Comparison of ENCODE assay signal across 8 mouse cellular contexts in the genomic region with DNA sequence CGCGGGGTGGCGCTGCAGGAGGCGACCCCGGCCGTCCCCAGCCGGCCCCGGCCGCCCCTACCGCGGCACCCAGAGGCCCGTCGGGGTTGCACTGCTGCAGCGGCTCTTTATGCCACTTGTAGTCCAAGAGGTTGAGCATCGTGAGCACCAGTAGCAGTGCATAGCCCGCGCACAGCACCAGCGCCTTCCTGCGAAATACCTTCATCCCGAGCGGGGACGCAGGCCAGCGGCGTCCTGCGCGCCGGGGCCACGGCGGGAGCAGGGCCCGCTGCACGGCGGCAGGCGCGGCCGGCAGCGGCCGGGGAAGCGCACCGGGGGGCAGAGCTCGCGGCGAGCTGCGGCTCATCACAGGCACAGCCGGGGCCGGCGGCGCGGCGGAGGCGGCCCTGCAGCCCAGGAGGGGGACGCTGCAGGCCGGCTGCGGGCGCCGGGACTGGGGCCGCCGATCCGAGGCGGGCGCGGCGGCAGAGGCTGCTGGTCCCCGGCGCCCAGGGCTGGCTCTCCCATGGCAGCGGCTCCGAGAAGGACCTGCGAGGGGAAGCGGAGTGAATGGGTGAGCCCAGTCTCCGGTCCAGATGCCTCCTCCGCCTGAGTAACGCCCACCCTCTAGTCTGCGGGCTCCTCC. TPM values are rescaled to one million over a fixed set of nuclear protein-coding genes. Genes with fewer than 3 reads are reported as not detected.
DNase-seq lines count a peak whose midpoint lies in the region; ATAC-seq lines count a peak whose summit lies in the region.

No protein-coding gene starts in this region.

- peak overlapping the region; percentile 99 for H3K4me2 ChIP-seq in forebrain, embryonic 13.5 days
- peak overlapping the region; percentile 98 for H3K4me2 ChIP-seq in hindbrain, embryonic 11.5 days (replicated peaks; ENCODE audit: low read depth, low read length)
- peak overlapping the region; percentile 98 for H3K4me2 ChIP-seq in neural tube, embryonic 12.5 days (replicated peaks)

- ATAC-seq in megakaryocyte, adult 5-6 weeks (ENCODE audit: poor library complexity, severe bottlenecking): no peak
- peak; percentile 22 for ATAC-seq in forebrain, embryonic 13.5 days
- ATAC-seq in hindbrain, embryonic 11.5 days (ENCODE audit: low FRiP score): peak; percentile 53
- ATAC-seq in neural tube, embryonic 12.5 days (ENCODE audit: low FRiP score, low read depth): peak; percentile 46

- no peaks in the 10 kb centered on the region for H3K36me3 ChIP-seq in megakaryocyte, embryonic 14.5 days (replicated peaks; ENCODE audit: low read length)
- H3K36me3 ChIP-seq in forebrain, embryonic 13.5 days (ENCODE audit: poor library complexity, severe bottlenecking): no peaks in the 10 kb centered on the region
- no peaks in the 10 kb centered on the region for H3K36me3 ChIP-seq in hindbrain, embryonic 11.5 days (ENCODE audit: control insufficient read depth, insufficient read depth, low read length)
- H3K36me3 ChIP-seq in neural tube, embryonic 12.5 days: no peaks in the 10 kb centered on the region

- under 1% methylated on average over 48 of the region's 72 CpGs for WGBS in forebrain, embryonic 13.5 days
- under 1% methylated on average over 55 of the region's 72 CpGs for WGBS in hindbrain, embryonic 11.5 days
- under 1% methylated on average over 72 of the region's 72 CpGs for WGBS in neural tube, embryonic 12.5 days

- H3K4me1 ChIP-seq in megakaryocyte, embryonic 14.5 days: peaks cover 33% of the 10 kb centered on the region
- peaks cover 31% of the 10 kb centered on the region for H3K4me1 ChIP-seq in forebrain, embryonic 13.5 days
- H3K4me1 ChIP-seq in hindbrain, embryonic 11.5 days (replicated peaks; ENCODE audit: control insufficient read depth, insufficient read depth, low read length): no peaks in the 10 kb centered on the region
- H3K4me1 ChIP-seq in neural tube, embryonic 12.5 days: peaks cover 17% of the 10 kb centered on the region

- H3K4me3 ChIP-seq in megakaryocyte, embryonic 14.5 days (replicated peaks): peak overlapping the region; percentile 91
- peak overlapping the region; percentile 81 for H3K4me3 ChIP-seq in forebrain, embryonic 13.5 days
- peak overlapping the region; percentile 46 for H3K4me3 ChIP-seq in hindbrain, embryonic 11.5 days (ENCODE audit: low read depth, low read length)
- H3K4me3 ChIP-seq in neural tube, embryonic 12.5 days: peak overlapping the region; percentile 76

- peaks cover 79% of the 10 kb centered on the region for H3K27me3 ChIP-seq in megakaryocyte, embryonic 14.5 days (replicated peaks)
- 0 out of 2 replicates have a peak, but pooled peaks cover 5% of the 10 kb centered on the region for H3K27me3 ChIP-seq in forebrain, embryonic 13.5 days
- no peaks in the 10 kb centered on the region; the same call in 1 of the 2 replicates for H3K27me3 ChIP-seq in hindbrain, embryonic 11.5 days (ENCODE audit: control insufficient read depth, insufficient read depth, low read length)
- H3K27me3 ChIP-seq in neural tube, embryonic 12.5 days (replicated peaks): 0 out of 2 replicates have a peak, but pooled peaks cover 6% of the 10 kb centered on the region

- H3K9ac ChIP-seq in forebrain, embryonic 13.5 days: peak overlapping the region; percentile 91
- peak overlapping the region; percentile 68 for H3K9ac ChIP-seq in hindbrain, embryonic 11.5 days (ENCODE audit: low read depth, low read length)
- peak overlapping the region; percentile 81 for H3K9ac ChIP-seq in neural tube, embryonic 12.5 days

- peak; percentile 50 to 70 for DNase-seq in adrenal gland, postnatal 36 days
- no peak for DNase-seq in hindbrain, embryonic 11.5 days (ENCODE audit: low spot score)
- peak; percentile 28 for DNase-seq in liver
- no peak for DNase-seq in spleen, adult 12 weeks (ENCODE audit: low spot score)

- H3K27ac ChIP-seq in forebrain, embryonic 13.5 days: peak overlapping the region; percentile 87
- H3K27ac ChIP-seq in hindbrain, embryonic 11.5 days (ENCODE audit: low read depth, low read length): no peak overlapping the region; the same call in 1 of the 2 replicates
- peak overlapping the region; percentile 26; the same call in 1 of the 2 replicates for H3K27ac ChIP-seq in neural tube, embryonic 12.5 days

- H3K9me3 ChIP-seq in megakaryocyte, embryonic 14.5 days: peaks cover 5% of the 10 kb centered on the region
- no peaks in the 10 kb centered on the region for H3K9me3 ChIP-seq in forebrain, embryonic 13.5 days (replicated peaks)
- no peaks in the 10 kb centered on the region for H3K9me3 ChIP-seq in hindbrain, embryonic 11.5 days (ENCODE audit: control insufficient read depth, low read length)
- H3K9me3 ChIP-seq in neural tube, embryonic 12.5 days: no peaks in the 10 kb centered on the region

RNA-seq across cellular contexts. Expression of a gene that starts 0.5 kb away (rescaled TPM):
- not detected in 2 replicates for polyA plus RNA-seq in megakaryocyte, embryonic 14.5 days (2012; ENCODE audit: insufficient read depth, low replicate concordance)
- 0.02 TPM in 1 of 2 replicates, not detected in the other for total RNA-seq in megakaryocyte, adult 5-6 weeks (2015)
- total RNA-seq in megakaryocyte, adult 5-6 weeks (2017): not detected in 2 replicates
- total RNA-seq in adrenal gland, postnatal 36 days (2021): 10 to 100 TPM; 24.6 to 41.4 TPM
- polyA plus RNA-seq in forebrain, embryonic 13.5 days (2015; fragmentation: Nextera tagmentation; extraction: Ambion mirVana): 8.8 and 9.6 TPM in 2 replicates
- polyA plus RNA-seq in hindbrain, embryonic 11.5 days (2014; fragmentation: Nextera tagmentation; extraction: Ambion mirVana): 7.5 and 7.8 TPM in 2 replicates
- polyA plus RNA-seq in neural tube, embryonic 12.5 days (2016; fragmentation: Nextera tagmentation; extraction: Ambion mirVana): 6.5 and 8.2 TPM in 2 replicates

Comparison
In these comparisons a context has a peak if more than half of its experiments do, and no peak if none do; other contexts are left out.
1. DNase-seq: peak in adrenal gland, postnatal 36 days (2 of 2) and liver (single experiment); none in hindbrain, embryonic 11.5 days (single experiment) and spleen, adult 12 weeks (single experiment).
2. Peak in every context shown above with its lines, with median percentiles within 50 percentile points of each other: H3K4me3 ChIP-seq, H3K4me2 ChIP-seq and H3K9ac ChIP-seq.